Mouse (Mus musculus) lung, adult 2 months (tissue): Measurements from ENCODE around the gene Gse1. TPM values are rescaled to one million over a fixed set of nuclear protein-coding genes. Genes with fewer than 3 reads are reported as not detected.

Source experiments
- DNase-seq: peaks from one replicate; pipeline ENCODE4 v3.0.0; 2022
- H3K4me1 ChIP-seq: fragments of 200-500 bp; 2 replicates; pipeline ENCODE4 v1.6.1; 2011; ENCODE audit warnings: low read length; ENCODE audit not compliant: control insufficient read depth, insufficient read depth
- H3K4me3 ChIP-seq: fragments of 200-500 bp; replicated peaks from 2 replicates; pipeline ENCODE3; 2011; ENCODE audit warnings: low read depth, mild to moderate bottlenecking, control low read depth, low read length; ENCODE audit errors: extremely low read depth
- CTCF ChIP-seq: fragments of 200-500 bp; IDR thresholded peaks from 2 replicates; pipeline ENCODE4 v1.5.1; 2011; ENCODE audit warnings: mild to moderate bottlenecking, low read length, control low read depth; ENCODE audit not compliant: insufficient read depth
- POLR2A ChIP-seq: fragments of 200-500 bp; IDR thresholded peaks from 2 replicates; pipeline ENCODE4 v1.6.1; 2011; ENCODE audit warnings: low read depth, mild to moderate bottlenecking, control low read depth, low read length, borderline replicate concordance; ENCODE audit errors: extremely low read depth
- WGBS: fragments of 180-500 bp; shearing (Covaris S2); methylation state at CpG from one replicate; pipeline ENCODE4 v1.1.7; 2018; 5-methylcytosine and 5-hydroxymethylcytosine counted together
- polyA plus RNA-seq: library from polyadenylated mRNA; depleted of rRNA; stranded (reverse); fragments of >200 nt; gene quantifications from 2 replicates; pipeline ENCODE4 v1.2.3, GENCODE M21; 2012

Gse1 gene
- polyA plus RNA-seq, 1 experiment = 35.6 TPM

GRCm38 (mm10) chr8:120573866-120574265 is 345.6 kb downstream of the Gse1 start:
- Histone ChIP-seq H3K4me3 (no peak overlapping the region), H3K4me1 (no peaks in the 10 kb centered on the region)
- WGBS = 71% methylated on average over 11 of the region's 11 CpGs
- no peak for TF ChIP-seq CTCF
- no peak for TF ChIP-seq POLR2A
- no peak for DNase-seq

- no peaks in the 10 kb centered on the region for H3K4me1 ChIP-seq
These were observed 346.7 kb downstream of the Gse1 start for GRCm38 (mm10) chr8:120574941-120575340.

GRCm38 (mm10) chr8:120575801-120576200 is 347.5 kb downstream of the Gse1 start:
- WGBS = 72% methylated on average over 9 of the region's 9 CpGs

More at GRCm38 (mm10) chr8:120574941-120575340, 346.7 kb downstream of the Gse1 start:
- 68% methylated on average over 19 of the region's 19 CpGs for WGBS
- TF ChIP-seq CTCF = no peak
- TF ChIP-seq POLR2A = no peak
- DNase-seq = no peak
- H3K4me3 ChIP-seq = no peak overlapping the region

GRCm38 (mm10) chr8:120577821-120578220 is 349.6 kb downstream of the Gse1 start:
- TF ChIP-seq CTCF = no peak
- no peak for TF ChIP-seq POLR2A
- no peak for DNase-seq
- 93% methylated on average over 17 of the region's 17 CpGs for WGBS
- H3K4me3 ChIP-seq = no peak overlapping the region
- no peaks in the 10 kb centered on the region for H3K4me1 ChIP-seq

More at GRCm38 (mm10) chr8:120575801-120576200, 347.5 kb downstream of the Gse1 start:
- TF ChIP-seq CTCF = no peak
- TF ChIP-seq POLR2A = no peak
- no peaks in the 10 kb centered on the region for H3K4me1 ChIP-seq
- no peak for DNase-seq
- no peak overlapping the region for H3K4me3 ChIP-seq

- WGBS = 90% methylated on average over 8 of the region's 8 CpGs
- no peaks in the 10 kb centered on the region for H3K4me1 ChIP-seq
- TF ChIP-seq CTCF (no peak), POLR2A (no peak)
- H3K4me3 ChIP-seq = no peak overlapping the region
- no peak for DNase-seq
These were observed 352.2 kb downstream of the Gse1 start for GRCm38 (mm10) chr8:120580336-120581000.

- no peak for DNase-seq
- no peaks in the 10 kb centered on the region for H3K4me1 ChIP-seq
- TF ChIP-seq CTCF (no peak), POLR2A (no peak)
- WGBS = 88% methylated on average over 12 of the region's 12 CpGs
- H3K4me3 ChIP-seq = no peak overlapping the region
These were observed 353.1 kb downstream of the Gse1 start for GRCm38 (mm10) chr8:120581329-120581728.

- TF ChIP-seq POLR2A = no peak
- TF ChIP-seq CTCF = no peak
- no peak for DNase-seq
- Histone ChIP-seq H3K4me1 (no peaks in the 10 kb centered on the region), H3K4me3 (no peak overlapping the region)
- 88% methylated on average over 8 of the region's 8 CpGs for WGBS
These were observed 353.6 kb downstream of the Gse1 start for GRCm38 (mm10) chr8:120581811-120582210.

GRCm38 (mm10) chr8:120585521-120585920 is 357.3 kb downstream of the Gse1 start:
- no peak for DNase-seq
- 88% methylated on average over 10 of the region's 10 CpGs for WGBS
- TF ChIP-seq CTCF = no peak
- TF ChIP-seq POLR2A = no peak

GRCm38 (mm10) chr8:120588908-120589771 is 360.9 kb downstream of the Gse1 start, which contains the start of gene Gins2:
Gins2 (minus strand) TSS chr8:120589304.
- peak; percentile 54; the same call in 1 of the 2 replicates for TF ChIP-seq POLR2A
- TF ChIP-seq CTCF = no peak
- DNase-seq = peak; percentile 99
- no peaks in the 10 kb centered on the region for H3K4me1 ChIP-seq
- H3K4me3 ChIP-seq = peak within 1 kb of the TSS; percentile 67
- under 1% methylated on average over 67 of the region's 67 CpGs for WGBS

More at GRCm38 (mm10) chr8:120585521-120585920, 357.3 kb downstream of the Gse1 start:
- H3K4me3 ChIP-seq = no peak overlapping the region
- H3K4me1 ChIP-seq = no peaks in the 10 kb centered on the region
